Mouse (Mus musculus): ENCODE results near the gene Mrgprb4.

Gene Mrgprb4

DNA sequence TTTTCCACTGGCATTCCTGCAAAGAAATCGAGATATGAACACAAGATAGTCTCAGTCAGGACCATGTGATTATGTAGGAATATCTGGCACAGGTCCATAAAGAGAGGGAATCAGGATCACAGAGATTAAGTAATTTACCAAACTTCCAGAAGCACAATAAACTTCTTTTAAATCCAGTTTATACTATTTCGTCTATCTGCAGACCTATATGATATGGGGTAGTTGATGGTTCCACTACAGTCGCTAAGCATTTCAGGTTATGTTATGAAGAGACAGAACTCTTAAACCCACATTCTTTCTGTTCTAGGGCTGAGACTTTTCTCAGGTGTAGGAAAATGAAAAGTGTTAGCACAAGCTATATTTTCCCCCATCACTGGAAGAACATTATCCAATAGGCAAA, at the start of gene Mrgprb4:
Gene Mrgprb4 (minus strand): TSS at position 101 of the 400 bp plus-strand sequence.
- DNase-seq (ENCODE audit: inconsistent ontology term): no peak

DNA sequence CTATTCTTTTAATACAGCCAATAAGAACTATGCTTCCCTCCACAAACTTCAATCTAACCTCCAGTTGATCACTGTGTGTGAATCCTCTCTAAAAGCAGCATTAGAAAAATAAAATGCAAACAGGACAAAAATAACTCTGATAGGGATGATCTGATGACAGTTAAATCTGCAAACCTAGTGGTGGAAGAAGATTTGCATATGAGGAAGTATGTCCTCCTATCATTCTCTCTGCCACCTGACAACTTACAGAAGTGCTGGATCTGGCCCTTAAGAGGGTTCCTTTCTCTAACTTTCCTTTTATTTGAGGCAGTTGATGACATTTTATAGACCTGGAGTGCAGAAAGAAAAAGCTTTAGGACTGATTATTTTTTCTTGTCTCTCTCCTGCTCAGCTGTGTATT, 27.0 kb upstream of the Mrgprb4 start:
- DNase-seq (ENCODE audit: inconsistent ontology term): no peak

DNA sequence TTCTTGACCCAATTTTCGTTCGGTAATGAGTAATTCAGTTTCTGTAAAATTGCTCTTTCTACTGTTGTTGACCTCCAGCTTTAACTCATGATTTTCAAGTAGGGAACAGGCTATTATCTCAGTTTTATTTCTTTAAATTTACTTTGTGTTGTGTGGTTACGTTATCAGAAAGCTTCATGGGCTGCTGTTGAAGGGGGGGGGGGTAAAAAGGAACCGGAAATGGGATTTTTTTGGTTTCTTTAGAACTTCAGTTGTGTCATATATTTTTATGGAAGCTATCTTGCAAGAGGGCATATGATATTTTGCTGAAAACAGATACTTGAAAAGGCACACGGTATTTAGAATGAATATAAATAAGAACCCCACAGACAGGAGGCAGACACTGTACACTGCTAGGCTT, 26.0 kb upstream of the Mrgprb4 start:
- no peak for DNase-seq (ENCODE audit: inconsistent ontology term)

DNA sequence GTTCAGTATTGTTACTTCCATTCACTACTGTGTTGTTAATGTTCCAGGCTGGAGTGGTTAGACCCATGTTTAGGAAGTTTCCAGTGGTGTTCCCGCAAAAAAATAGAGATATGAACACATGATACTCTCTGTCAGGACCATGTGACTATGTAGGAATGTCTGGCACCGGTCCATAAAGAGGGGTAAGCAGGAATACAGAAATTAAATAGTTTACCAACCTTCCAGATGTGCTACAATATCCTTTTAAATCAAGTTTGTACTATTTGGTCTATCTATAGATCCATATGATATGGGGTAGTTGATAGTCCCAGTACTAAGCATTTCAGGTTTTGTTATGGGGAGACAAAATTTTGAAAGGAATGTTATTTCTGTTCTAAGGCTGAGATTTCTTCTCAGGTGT, 30.2 kb downstream of the Mrgprb4 start, which contains the start of gene Mrgprb5:
Gene Mrgprb5 (minus strand): TSS at position 101 of the 400 bp plus-strand sequence.
- DNase-seq (ENCODE audit: inconsistent ontology term): no peak

DNA sequence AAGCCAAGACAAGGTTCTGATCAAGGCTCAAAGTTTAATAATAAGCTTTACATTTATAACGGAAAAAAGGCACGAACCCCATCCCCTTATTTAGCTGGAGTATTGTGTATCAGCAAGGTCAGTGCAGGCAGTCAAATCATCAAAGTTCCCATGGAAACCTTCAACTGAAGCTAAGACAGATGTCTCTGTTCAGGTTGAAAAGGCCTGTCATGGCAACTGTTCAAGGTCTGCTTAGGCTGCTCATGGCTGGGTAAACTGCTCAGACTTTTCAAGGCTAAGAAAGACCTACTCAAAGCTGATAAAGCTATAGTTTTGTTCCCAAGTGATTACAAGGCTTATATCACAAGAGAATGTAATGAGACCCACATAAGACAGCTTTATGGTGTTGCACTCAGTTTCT, 31.6 kb downstream of the Mrgprb4 start:
- no peak for DNase-seq (ENCODE audit: inconsistent ontology term)

All from Muller cell, postnatal 12 days (primary cell).